Mouse (Mus musculus): ENCODE measurements around the gene Prpf8. TPM values are rescaled to one million over a fixed set of nuclear protein-coding genes. Genes with fewer than 3 reads are reported as not detected.

The Prpf8 gene
- total and polyA plus RNA-seq, 3 experiments: 187 to 345 (median 246) TPM

DNA sequence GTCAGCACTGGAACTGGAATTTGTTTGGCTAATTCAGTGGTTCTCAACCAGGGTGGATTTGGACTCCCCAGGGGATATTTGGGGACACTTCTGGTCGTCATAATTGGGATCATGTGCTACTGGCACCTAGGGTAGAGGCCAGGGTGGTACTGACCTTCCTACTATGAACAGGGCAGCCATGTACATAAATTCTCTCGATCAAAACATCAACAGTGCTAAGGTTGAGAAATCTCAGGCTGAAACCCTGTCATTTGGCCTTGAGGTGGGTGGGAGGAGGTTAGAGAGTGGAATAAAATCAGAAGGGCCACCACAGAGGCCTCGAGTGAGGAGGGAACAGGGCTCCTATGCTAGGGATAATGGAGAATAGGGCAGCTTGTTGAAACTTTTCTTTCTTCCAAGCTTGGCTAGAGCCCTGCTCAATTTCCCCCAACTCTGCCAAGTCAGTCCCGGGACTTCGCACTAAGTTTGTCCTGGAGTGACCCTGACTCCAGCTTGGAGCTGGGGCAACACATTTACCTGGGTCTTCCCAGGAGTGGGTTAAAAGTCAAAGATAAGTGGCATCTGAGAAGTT, 27.4 kb upstream of the Prpf8 start (continued):
- no peak for TF ChIP-seq GABPA (IDR thresholded peaks at IDR 0.05; ENCODE audit: insufficient replicate concordance, low read depth, low read length)
- no peak for TF ChIP-seq SMC3 (IDR thresholded peaks at IDR 0.05; ENCODE audit: low read depth, low read length)
- TF ChIP-seq MXI1 (IDR thresholded peaks at IDR 0.05; ENCODE audit: low read depth, low read length): no peak
- no peak for TF ChIP-seq CTCF (conservative IDR thresholded peaks at IDR 0.05 in 1 of 2, IDR thresholded peaks at IDR 0.05 in 1 of 2; ENCODE audit: low read depth in 2 of 2, low read length in 2 of 2)

DNA sequence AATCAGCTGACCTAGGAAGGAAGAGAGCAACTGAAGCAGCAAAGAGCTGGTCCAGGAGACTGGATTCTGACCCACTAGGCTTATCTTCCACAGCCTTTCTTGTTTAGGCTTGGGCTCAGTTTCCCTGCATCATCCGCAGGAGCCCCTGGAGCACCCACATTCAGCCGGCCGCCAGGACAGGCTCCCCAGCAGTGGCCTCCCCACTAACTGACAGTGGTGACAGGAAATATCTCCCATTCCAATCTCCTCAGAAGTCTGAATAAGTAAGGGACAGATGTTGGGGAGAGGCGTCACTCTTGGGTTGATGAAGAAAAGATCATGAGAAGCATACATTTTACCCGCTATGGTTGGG, 26.9 kb upstream of the Prpf8 start:
- no peak for DNase-seq (ENCODE audit: extremely low read depth)
- H3K79me2 ChIP-seq (replicated peaks; ENCODE audit: control insufficient read depth, extremely low read depth, insufficient read depth, poor library complexity, severe bottlenecking): peaks cover 10% of the 10 kb centered on the region; the same call in 1 of the 2 replicates
- H3K4me2 ChIP-seq (ENCODE audit: insufficient read depth, low read depth, poor library complexity, severe bottlenecking): peak overlapping the region; percentile 97
- in situ Hi-C loops (cut with MboI; ENCODE audit: low pct_ligation_motif_present, low pct_unique_long_range_greater_than_20kb, low sequenced_read_pairs): loop anchor here (5.0 kb wide), 1 partner anchor 47 kb away; no protein-coding TSS in a partner anchor
- H3K4me3 ChIP-seq (replicated peaks in 1 of 3; ENCODE audit: low read depth in 2 of 3, low read length in 2 of 3, poor library complexity in 1 of 3): peak overlapping the region; percentile 34 to 83 (median 42)
- peaks cover 31 to 78% of the 10 kb centered on the region in 2 experiments for H3K4me1 ChIP-seq (ENCODE audit: control insufficient read depth in 1 of 2, insufficient read depth in 2 of 2)
- peak overlapping the region; percentile 71 for H3K9ac ChIP-seq (ENCODE audit: insufficient read depth, low read depth)
- peaks cover 8 to 12% of the 10 kb centered on the region in 2 experiments for H3K36me3 ChIP-seq (replicated peaks in 1 of 2; ENCODE audit: control insufficient read depth in 1 of 2, insufficient read depth in 1 of 2, low read length in 1 of 2)
- no peaks in the 10 kb centered on the region for H3K9me3 ChIP-seq (replicated peaks; ENCODE audit: low read length)
- TF ChIP-seq UBTF (IDR thresholded peaks at IDR 0.05; ENCODE audit: low read depth, low read length): peak; percentile 9; the same call in 1 of the 2 replicates
- no peak for TF ChIP-seq MXI1 (IDR thresholded peaks at IDR 0.05; ENCODE audit: low read depth, low read length)
- no peak for TF ChIP-seq CHD1 (IDR thresholded peaks at IDR 0.05; ENCODE audit: low read depth, low read length)
- no peak for TF ChIP-seq POLR2AphosphoS2 (IDR thresholded peaks at IDR 0.05; ENCODE audit: low read depth, low read length)
- no peak for TF ChIP-seq NRF1 (IDR thresholded peaks at IDR 0.05; ENCODE audit: low read depth, low read length)
- TF ChIP-seq JUND (conservative IDR thresholded peaks at IDR 0.05; ENCODE audit: low read depth, low read length): no peak
- no peaks in the 10 kb centered on the region for H3K27me3 ChIP-seq (replicated peaks)
- H3K27ac ChIP-seq (ENCODE audit: insufficient read depth, low read depth): peak overlapping the region; percentile 98
- dilution Hi-C loops (cut with MboI; ENCODE audit: extremely low pct_ligation_motif_present, extremely low pct_unique_long_range_greater_than_20kb, low sequenced_read_pairs): no loop called here

DNA sequence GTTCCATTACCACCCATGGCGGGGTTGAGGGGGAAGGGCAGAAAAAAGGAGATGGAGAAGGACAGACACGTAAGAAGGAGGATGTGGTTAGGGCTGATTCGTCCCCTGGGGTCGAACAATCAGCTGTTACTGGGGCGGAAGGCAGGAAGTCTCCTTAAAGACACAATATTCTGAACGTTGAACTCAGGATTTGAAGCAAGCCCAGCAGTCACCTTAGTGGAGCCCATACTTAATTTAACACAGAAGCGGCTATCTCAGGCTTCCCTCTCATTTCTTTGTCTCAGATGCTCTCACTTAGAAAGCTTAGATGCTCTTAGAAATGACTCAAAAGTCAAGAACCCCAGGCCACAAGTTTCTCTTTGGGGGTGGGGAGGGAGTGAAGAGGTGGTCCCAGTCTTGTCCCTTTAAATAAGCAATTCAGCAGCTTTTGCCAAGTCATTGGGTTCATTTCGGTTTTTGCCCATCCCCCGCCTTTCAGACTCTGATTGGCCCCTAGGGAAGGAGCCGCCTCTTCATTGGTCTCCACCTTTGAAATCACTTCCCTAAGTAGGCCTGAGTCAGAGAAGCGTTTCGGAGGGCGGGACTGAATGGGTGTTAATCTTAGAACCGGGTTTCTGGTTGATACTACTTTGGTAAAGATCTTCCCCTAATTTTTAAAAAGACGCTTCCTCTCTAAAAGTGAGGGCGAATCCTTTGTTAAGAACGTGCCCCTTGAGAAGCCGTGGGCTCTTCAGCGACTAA, 26.3 kb upstream of the Prpf8 start:
- peaks cover 32 to 78% of the 10 kb centered on the region in 2 experiments for H3K4me1 ChIP-seq (ENCODE audit: control insufficient read depth in 1 of 2, insufficient read depth in 2 of 2)
- peaks cover 3% of the 10 kb centered on the region for H3K9me3 ChIP-seq (replicated peaks; ENCODE audit: low read length)
- peak; percentile 100 for DNase-seq (ENCODE audit: extremely low read depth)
- TF ChIP-seq UBTF (IDR thresholded peaks at IDR 0.05; ENCODE audit: low read depth, low read length): 0 out of 2 replicates have a peak, but pooled peaks have one; percentile 0
- peak; percentile 31; the same call in 1 of the 2 replicates for TF ChIP-seq JUND (conservative IDR thresholded peaks at IDR 0.05; ENCODE audit: low read depth, low read length)
- TF ChIP-seq NELFE (IDR thresholded peaks at IDR 0.05; ENCODE audit: low read depth, low read length): peak; percentile 53
- peak; percentile 77 for TF ChIP-seq IRF4 (IDR thresholded peaks at IDR 0.05; ENCODE audit: low read depth, low read length)
- TF ChIP-seq E2F4 (IDR thresholded peaks at IDR 0.05; ENCODE audit: insufficient replicate concordance, low read depth, low read length): peak; percentile 57; the same call in 1 of the 2 replicates
- peak; percentile 76; the same call in 1 of the 2 replicates for TF ChIP-seq ZMIZ1 (IDR thresholded peaks at IDR 0.05; ENCODE audit: low read depth, low read length)
- peak; percentile 84 for TF ChIP-seq MAZ (IDR thresholded peaks at IDR 0.05; ENCODE audit: low read depth, low read length)
- peak; percentile 79 for TF ChIP-seq ELF1 (IDR thresholded peaks at IDR 0.05; ENCODE audit: low read depth, low read length)
- peak; percentile 67 for TF ChIP-seq HCFC1 (IDR thresholded peaks at IDR 0.05; ENCODE audit: low read depth, low read length)
- peak; percentile 54 for TF ChIP-seq MAX (IDR thresholded peaks at IDR 0.05; ENCODE audit: low read length)
- TF ChIP-seq EP300 (IDR thresholded peaks at IDR 0.05; ENCODE audit: low read length): peak; percentile 89
- peak; percentile 84 for TF ChIP-seq BHLHE40 (IDR thresholded peaks at IDR 0.05; ENCODE audit: low read depth, low read length)
- peak; percentile 15; the same call in 1 of the 2 replicates for TF ChIP-seq SMC3 (IDR thresholded peaks at IDR 0.05; ENCODE audit: low read depth, low read length)
- TF ChIP-seq TCF12 (IDR thresholded peaks at IDR 0.05; ENCODE audit: low read depth, low read length): peak; percentile 85
- peak; percentile 95 for TF ChIP-seq POLR2AphosphoS2 (IDR thresholded peaks at IDR 0.05; ENCODE audit: low read depth, low read length)
- peak; percentile 47; the same call in 1 of the 2 replicates for TF ChIP-seq JUN (IDR thresholded peaks at IDR 0.05; ENCODE audit: insufficient read depth, low read depth, low read length)
- TF ChIP-seq RCOR1 (conservative IDR thresholded peaks at IDR 0.05; ENCODE audit: low read depth, low read length): peak; percentile 84
- TF ChIP-seq MXI1 (IDR thresholded peaks at IDR 0.05; ENCODE audit: low read depth, low read length): peak; percentile 82
- peak; percentile 78; the same call in 1 of the 2 replicates for TF ChIP-seq KAT2A (IDR thresholded peaks at IDR 0.05; ENCODE audit: insufficient replicate concordance, low read length)
- TF ChIP-seq MEF2A (IDR thresholded peaks at IDR 0.05; ENCODE audit: borderline replicate concordance, low read depth, low read length): peak; percentile 89
- TF ChIP-seq TBP (conservative IDR thresholded peaks at IDR 0.05; ENCODE audit: low read depth, low read length): peak; percentile 76
- TF ChIP-seq CHD2 (IDR thresholded peaks at IDR 0.05; ENCODE audit: low read length): peak; percentile 94

More for the DNA sequence above, 26.3 kb upstream of the Prpf8 start:
- Histone ChIP-seq H3K9ac (ENCODE audit: insufficient read depth, low read depth) (peak overlapping the region; percentile 100), H3K27ac (ENCODE audit: insufficient read depth, low read depth) (peak overlapping the region; percentile 98), H3K4me3 (replicated peaks in 1 of 3; ENCODE audit: low read depth in 2 of 3, low read length in 2 of 3, poor library complexity in 1 of 3) (peak overlapping the region; percentile 35 to 83 (median 63)), H3K36me3 (replicated peaks in 1 of 2; ENCODE audit: control insufficient read depth in 1 of 2, insufficient read depth in 1 of 2, low read length in 1 of 2) (peaks cover 14 to 18% of the 10 kb centered on the region in 2 experiments), H3K27me3 (replicated peaks) (no peaks in the 10 kb centered on the region), H3K4me2 (ENCODE audit: insufficient read depth, low read depth, poor library complexity, severe bottlenecking) (peak overlapping the region; percentile 97), H3K79me2 (replicated peaks; ENCODE audit: control insufficient read depth, extremely low read depth, insufficient read depth, poor library complexity, severe bottlenecking) (peaks cover 10% of the 10 kb centered on the region; the same call in 1 of the 2 replicates)
- in situ Hi-C loops (cut with MboI; ENCODE audit: low pct_ligation_motif_present, low pct_unique_long_range_greater_than_20kb, low sequenced_read_pairs): no loop called here
- dilution Hi-C loops (cut with MboI; ENCODE audit: extremely low pct_ligation_motif_present, extremely low pct_unique_long_range_greater_than_20kb, low sequenced_read_pairs): no loop called here

Data from CH12.LX (cell line).